Mouse (Mus musculus): ENCODE results near the gene Mtr.

The Mtr gene

DNA sequence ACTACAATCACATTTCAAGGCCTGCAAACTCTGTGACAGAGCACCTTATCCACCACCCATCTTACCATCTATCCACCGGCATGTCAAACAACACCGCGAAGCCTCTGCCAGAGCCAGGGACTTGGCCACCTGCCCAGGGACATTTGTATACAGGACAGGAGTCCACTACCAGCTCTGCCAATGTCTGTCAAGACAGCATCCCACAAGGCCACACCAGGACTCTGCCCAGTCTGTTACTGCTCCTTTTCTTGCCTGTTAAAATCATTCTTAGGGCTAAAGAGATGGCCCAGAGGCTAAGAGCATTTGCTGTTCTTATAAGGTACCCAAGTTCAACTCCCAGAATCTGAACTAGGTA lies 97.8 kb downstream of the Mtr start:
- DNase-seq (ENCODE audit: low read depth, low spot score): no peak

DNA sequence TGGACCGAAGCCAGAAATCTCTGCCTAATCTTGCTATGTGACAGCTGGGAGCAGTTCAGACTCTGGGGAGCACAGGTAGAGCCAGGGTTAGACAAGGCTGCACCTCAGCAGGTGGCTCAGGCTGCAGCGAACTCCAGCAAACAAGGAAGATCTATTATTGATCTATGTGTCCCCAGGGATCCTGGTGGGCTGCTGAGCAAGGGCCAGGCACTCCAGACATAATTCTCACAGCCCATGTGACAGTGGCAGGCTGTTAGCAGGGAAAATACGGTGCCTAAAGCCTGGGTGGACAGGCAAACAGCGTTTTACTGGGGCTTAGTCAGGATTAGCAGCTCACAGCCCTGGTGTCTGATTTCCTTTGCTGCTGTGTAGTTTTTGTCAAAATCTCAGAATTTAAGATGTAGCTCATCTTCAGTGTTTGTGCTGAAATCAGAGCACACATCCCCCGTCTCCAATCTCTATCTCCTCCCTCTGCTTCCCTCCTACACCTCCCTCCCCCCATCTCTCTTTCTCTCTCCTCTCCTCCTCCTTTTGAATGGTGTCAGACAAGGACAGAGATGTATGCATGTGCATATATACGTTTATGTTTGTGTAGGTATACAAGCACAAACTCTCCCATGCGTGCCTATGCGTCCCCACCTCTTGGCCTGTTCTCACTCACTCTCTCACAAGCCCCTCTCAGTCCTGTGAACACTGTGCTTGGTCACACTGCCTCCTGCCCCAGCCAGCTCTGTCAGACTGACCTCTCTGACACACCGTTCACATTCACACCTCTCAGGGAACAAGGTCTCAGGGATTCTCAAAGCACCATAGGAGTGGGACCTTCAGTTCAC lies 98.4 kb downstream of the Mtr start:
- DNase-seq (ENCODE audit: low read depth, low spot score): no peak

GRCm38 (mm10) chr13:12153922-12154321 lies 104.0 kb downstream of the Mtr start:
- no peak for DNase-seq (ENCODE audit: low read depth, low spot score)

DNA sequence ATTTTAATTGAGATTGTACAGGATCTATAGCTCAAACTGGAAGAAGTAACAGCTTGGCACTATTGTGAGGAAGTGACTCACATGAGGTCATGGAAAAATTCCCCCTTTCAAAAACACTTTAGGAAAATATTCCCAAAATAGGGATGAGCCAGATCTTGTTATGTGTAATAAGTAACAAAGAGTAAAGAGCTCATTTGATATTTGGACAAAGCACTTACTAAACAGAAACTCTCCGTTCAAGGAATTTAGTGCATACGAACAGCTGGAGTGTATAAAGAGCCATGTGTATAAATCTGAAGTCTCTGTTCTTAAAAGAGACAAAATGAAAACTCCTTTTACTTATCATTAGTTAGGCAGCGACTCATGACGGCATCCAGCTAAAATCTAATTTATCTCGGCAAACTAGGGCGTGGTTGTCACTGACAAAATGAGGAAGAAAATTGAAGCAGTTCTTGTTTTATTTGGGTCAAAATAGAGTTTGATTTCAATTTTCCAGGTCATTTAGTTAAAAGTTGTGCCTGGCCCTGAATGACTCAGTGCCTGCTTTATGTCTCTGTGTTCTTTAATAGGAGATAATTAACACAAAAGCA lies 110.9 kb downstream of the Mtr start:
- DNase-seq (ENCODE audit: low read depth, low spot score): no peak

DNA sequence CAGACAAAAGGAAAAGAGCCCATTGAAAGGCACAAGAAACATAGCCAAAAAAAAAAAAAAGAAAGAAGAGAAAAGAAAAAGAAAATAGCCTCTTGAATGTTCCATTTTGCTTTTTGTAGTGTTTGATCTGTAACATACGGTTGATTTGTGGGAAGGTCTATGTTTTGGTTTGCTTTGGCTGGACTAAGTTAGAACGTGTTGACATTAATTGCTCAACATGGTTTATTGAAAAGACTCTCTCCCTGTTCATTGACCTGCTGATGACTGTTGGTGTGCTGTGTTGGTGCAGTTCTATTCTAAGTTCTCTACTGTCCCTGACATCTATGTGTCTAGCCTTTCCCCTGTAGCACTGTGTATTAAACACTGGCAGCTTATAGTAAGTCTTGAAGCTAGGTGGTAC lies 111.5 kb downstream of the Mtr start:
- DNase-seq (ENCODE audit: low read depth, low spot score): no peak

DNA sequence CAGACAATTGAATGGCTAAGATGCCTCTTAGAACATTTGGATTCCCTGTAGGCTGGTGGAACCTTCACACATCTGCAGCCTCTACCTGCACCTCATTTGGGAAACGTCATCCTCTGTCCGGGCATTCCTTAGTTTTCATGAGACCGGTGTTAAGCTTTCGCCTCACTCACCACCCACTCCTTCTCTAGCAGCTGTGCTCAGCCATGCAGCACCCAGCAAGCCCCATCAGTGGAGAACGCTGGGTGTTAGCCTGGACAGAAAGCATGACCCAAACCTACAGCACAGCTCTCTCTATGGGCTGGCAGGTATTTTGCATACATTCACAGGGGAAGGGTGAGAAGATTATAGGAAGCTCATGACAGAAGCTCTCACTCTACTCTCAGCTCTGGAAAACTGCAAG lies 114.6 kb downstream of the Mtr start:
- no peak for DNase-seq (ENCODE audit: low read depth, low spot score)

DNA sequence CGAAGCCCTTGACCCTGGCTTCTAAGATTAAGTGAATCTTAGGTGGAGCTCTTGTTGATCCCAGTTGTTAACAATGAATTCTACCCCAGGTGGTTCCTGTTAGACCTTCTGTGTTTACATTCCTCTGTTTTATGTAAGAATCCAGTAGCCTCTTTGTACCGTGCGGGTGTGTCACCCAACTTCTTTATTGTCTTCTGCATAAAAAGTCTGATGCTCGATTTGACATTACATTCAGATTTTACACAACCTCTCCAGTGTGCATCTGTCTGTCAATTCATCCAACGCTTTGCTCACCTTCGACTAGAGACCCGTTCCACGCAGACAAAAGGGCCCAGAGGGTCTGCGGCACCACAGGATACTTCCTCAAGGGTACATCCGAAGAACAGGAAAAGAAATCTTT lies 121.5 kb downstream of the Mtr start:
- DNase-seq (ENCODE audit: low read depth, low spot score): peak; percentile 71

DNA sequence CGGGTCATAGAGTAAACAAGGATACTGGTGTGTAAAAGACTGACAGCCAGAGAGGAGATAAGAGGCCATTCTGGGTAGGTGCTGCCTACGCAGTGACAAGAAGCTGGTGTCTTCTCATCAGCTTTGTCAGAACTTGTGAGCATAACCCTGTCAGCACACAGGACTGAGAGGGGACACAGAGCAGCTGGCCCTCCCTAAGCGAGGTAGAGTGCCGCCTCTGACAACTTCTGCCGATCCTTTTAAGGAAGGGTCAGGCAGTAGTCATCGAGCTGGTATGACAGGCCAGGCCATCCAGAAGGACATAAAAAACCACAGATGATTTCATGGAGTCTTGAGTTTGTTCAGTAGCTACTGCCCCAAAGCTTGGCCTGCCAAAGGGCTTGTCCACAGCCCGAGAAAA lies 124.4 kb downstream of the Mtr start:
- no peak for DNase-seq (ENCODE audit: low read depth, low spot score)

Data from ES-CJ7 (cell line).